Comparison of ENCODE assay signal across 9 mouse cellular contexts in the genomic region with DNA sequence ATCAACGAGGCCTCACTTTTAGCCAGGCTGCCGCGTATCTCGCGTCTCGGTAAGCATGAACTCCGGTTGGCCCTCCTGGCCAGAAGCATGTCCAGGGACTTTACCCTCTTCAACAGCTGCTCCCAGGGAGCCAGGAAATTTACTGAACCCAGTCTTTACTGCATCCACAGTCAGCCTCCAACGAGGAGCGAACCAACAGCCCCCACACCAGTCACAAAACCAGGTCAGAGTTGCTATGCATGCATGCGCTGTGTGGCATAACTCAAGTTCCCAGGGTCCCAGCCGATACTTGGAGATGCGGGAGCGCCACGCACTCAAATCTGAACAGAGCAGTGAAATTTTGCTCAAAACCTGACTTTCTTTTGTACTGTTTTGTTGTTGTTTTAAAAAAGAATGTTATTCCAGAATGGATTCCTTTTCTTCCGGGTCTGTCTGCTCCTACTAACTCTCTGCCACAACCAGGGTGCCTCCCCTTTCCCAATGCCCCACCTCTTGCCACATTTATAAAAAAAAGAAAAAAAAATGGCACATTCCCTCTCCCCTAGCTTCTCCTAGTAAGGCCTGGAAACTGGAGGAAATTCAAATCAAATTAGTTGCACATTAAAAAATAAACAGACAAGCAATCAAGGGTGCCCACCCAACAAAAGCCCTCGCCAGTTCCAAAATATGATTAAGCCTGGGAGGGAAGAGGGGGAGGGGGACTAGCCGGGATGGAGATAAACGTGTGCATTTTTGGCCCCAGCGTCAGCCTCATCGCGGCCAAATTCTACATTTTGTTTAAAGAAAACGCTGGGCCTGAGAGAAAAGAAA. TPM values are rescaled to one million over a fixed set of nuclear protein-coding genes. Genes with fewer than 3 reads are reported as not detected.
A peak's percentile ranks its signal among the peaks of the same experiment; 100 is the strongest.
DNase-seq lines count a peak whose midpoint lies in the region; ATAC-seq and TF ChIP-seq lines count a peak whose summit lies in the region.
"Had no signal": no experiment of that assay in that cellular context is flagged by ENCODE, and none has a peak within 500 bp of the region (broad histone marks: within the 10 kb centered on the region; RNA-seq: fewer than 3 reads in every experiment).

No protein-coding gene starts in this region.

- peaks cover 55% of the 10 kb centered on the region for H3K79me2 ChIP-seq in myocyte (ENCODE audit: control insufficient read depth, insufficient read depth)

- H3K4me1 ChIP-seq in embryonic facial prominence, embryonic 10.5 days: peaks cover 34% of the 10 kb centered on the region
- H3K4me1 ChIP-seq in hindbrain, embryonic 11.5 days (replicated peaks; ENCODE audit: control insufficient read depth, insufficient read depth, low read length): no peaks in the 10 kb centered on the region; the same call in none of the 2 replicates
- peaks cover 43% of the 10 kb centered on the region for H3K4me1 ChIP-seq in limb, embryonic 13.5 days

- peak overlapping the region; percentile 89 for H3K4me3 ChIP-seq in embryonic facial prominence, embryonic 10.5 days
- peak overlapping the region; percentile 71 for H3K4me3 ChIP-seq in hindbrain, embryonic 11.5 days (ENCODE audit: low read depth, low read length)
- peak overlapping the region; percentile 87 for H3K4me3 ChIP-seq in limb, embryonic 13.5 days
- peak overlapping the region; percentile 77 for H3K4me3 ChIP-seq in myocyte

- no peaks in the 10 kb centered on the region for H3K36me3 ChIP-seq in embryonic facial prominence, embryonic 10.5 days (replicated peaks)
- no peaks in the 10 kb centered on the region for H3K36me3 ChIP-seq in hindbrain, embryonic 11.5 days (ENCODE audit: control insufficient read depth, insufficient read depth, low read length)
- no peaks in the 10 kb centered on the region for H3K36me3 ChIP-seq in limb, embryonic 13.5 days
- no peaks in the 10 kb centered on the region for H3K36me3 ChIP-seq in myocyte (ENCODE audit: control insufficient read depth, insufficient read depth)

- no peak for ATAC-seq in hindbrain, embryonic 11.5 days (ENCODE audit: low FRiP score)
- no peak for ATAC-seq in limb, embryonic 13.5 days (ENCODE audit: low FRiP score, low read depth)

- H3K9me3 ChIP-seq in embryonic facial prominence, embryonic 10.5 days: no peaks in the 10 kb centered on the region
- H3K9me3 ChIP-seq in hindbrain, embryonic 11.5 days (ENCODE audit: control insufficient read depth, low read length): no peaks in the 10 kb centered on the region
- no peaks in the 10 kb centered on the region for H3K9me3 ChIP-seq in limb, embryonic 13.5 days

- H3K9ac ChIP-seq in hindbrain, embryonic 11.5 days (ENCODE audit: low read depth, low read length): peak overlapping the region; percentile 77
- peak overlapping the region; percentile 97 for H3K9ac ChIP-seq in limb, embryonic 13.5 days

- peak; percentile 29 to 44 for DNase-seq in cerebellum, postnatal 10 days
- no peak for DNase-seq in cerebellum, adult 11-12 months
- peak; percentile 48 for DNase-seq in embryonic facial prominence, embryonic 10.5 days (ENCODE audit: low spot score)
- DNase-seq in hindbrain, embryonic 11.5 days (ENCODE audit: low spot score): peak; percentile 59
- no peak for DNase-seq in c-Kit-positive CD71-positive TER-119-positive erythroid progenitor cells, embryonic 14.5 days (ENCODE audit: low spot score)
- DNase-seq in layer of hippocampus, adult 9-10 months (ENCODE audit: low spot score): no peak

- peak overlapping the region; percentile 96 for H3K27ac ChIP-seq in embryonic facial prominence, embryonic 10.5 days (replicated peaks)
- no peak overlapping the region for H3K27ac ChIP-seq in hindbrain, embryonic 11.5 days (ENCODE audit: low read depth, low read length)
- peak overlapping the region; percentile 99 for H3K27ac ChIP-seq in limb, embryonic 13.5 days

- H3K4me2 ChIP-seq in hindbrain, embryonic 11.5 days (replicated peaks; ENCODE audit: low read depth, low read length): peak overlapping the region; percentile 71
- H3K4me2 ChIP-seq in limb, embryonic 13.5 days (replicated peaks): peak overlapping the region; percentile 81
- H3K4me2 ChIP-seq in myocyte (ENCODE audit: low read depth): peak overlapping the region; percentile 96

- H3K27me3 ChIP-seq in embryonic facial prominence, embryonic 10.5 days (replicated peaks; ENCODE audit: low read depth, poor library complexity, severe bottlenecking): peaks cover 10% of the 10 kb centered on the region; the same call in 1 of the 2 replicates
- no peaks in the 10 kb centered on the region for H3K27me3 ChIP-seq in hindbrain, embryonic 11.5 days (ENCODE audit: control insufficient read depth, insufficient read depth, low read length)
- H3K27me3 ChIP-seq in limb, embryonic 13.5 days: no peaks in the 10 kb centered on the region
- H3K27me3 ChIP-seq in myocyte (ENCODE audit: control insufficient read depth, insufficient read depth, insufficient read length): no peaks in the 10 kb centered on the region
- H3K27me3 ChIP-seq: CH12.LX had no signal

- TF ChIP-seq POLR2A in myocyte (IDR thresholded peaks at IDR 0.05; ENCODE audit: insufficient read length, low read depth): no peak

- WGBS in embryonic facial prominence, embryonic 10.5 days: under 1% methylated on average over 22 of the region's 22 CpGs
- WGBS in hindbrain, embryonic 11.5 days: under 1% methylated on average over 22 of the region's 22 CpGs
- 1% methylated on average over 22 of the region's 22 CpGs for WGBS in limb, embryonic 13.5 days

- H3ac ChIP-seq in myocyte (ENCODE audit: control insufficient read depth, insufficient read length): peak overlapping the region; percentile 85

TF ChIP-seq in myocyte, 11 proteins besides CTCF, POLR2A, EP300 and RAD21:
- TF ChIP-seq MYOG (IDR thresholded peaks at IDR 0.05; ENCODE audit: control insufficient read depth in 1 of 3, insufficient read depth in 1 of 3, insufficient read length in 2 of 3, low read depth in 2 of 3) (peak in 1 of 3 experiments; percentile 33), E2F4 (IDR thresholded peaks at IDR 0.05; ENCODE audit: insufficient read depth) (no peak), SRF (IDR thresholded peaks at IDR 0.05; ENCODE audit: control insufficient read depth, insufficient read length, low read depth) (no peak), MYOD1 (IDR thresholded peaks at IDR 0.05; ENCODE audit: control insufficient read depth in 1 of 3, insufficient read length in 2 of 3, low read depth in 2 of 3) (no peak)
TF ChIP-seq in myocyte: peak in this region for 1.

RNA-seq across cellular contexts. Expression of gene Fndc3b, which starts 1.8 kb away (rescaled TPM):
- 10.0 and 11.1 TPM in 2 replicates for polyA plus RNA-seq in embryonic facial prominence, embryonic 10.5 days (2016; fragmentation: Nextera tagmentation; extraction: Ambion mirVana)
- 11.4 and 12.8 TPM in 2 replicates for polyA plus RNA-seq in hindbrain, embryonic 11.5 days (2014; fragmentation: Nextera tagmentation; extraction: Ambion mirVana)
- polyA plus RNA-seq in limb, embryonic 13.5 days (2015; fragmentation: Nextera tagmentation; extraction: Ambion mirVana): 31.4 and 32.1 TPM in 2 replicates
- 25.8 TPM for polyA plus RNA-seq in myocyte (2012; fragmentation: generic; extraction: Trizol)

Comparison
In these comparisons a context has a peak if more than half of its experiments do, and no peak if none do; other contexts are left out.
1. DNase-seq: peak in cerebellum, postnatal 10 days (2 of 2), embryonic facial prominence, embryonic 10.5 days (single experiment) and hindbrain, embryonic 11.5 days (single experiment); none in cerebellum, adult 11-12 months (single experiment), c-Kit-positive CD71-positive TER-119-positive erythroid progenitor cells, embryonic 14.5 days (single experiment) and layer of hippocampus, adult 9-10 months (single experiment).
2. Peak in every context shown above with its lines, with median percentiles within 50 percentile points of each other: H3K4me3 ChIP-seq and H3K4me2 ChIP-seq.